8 mouse cellular contexts compared by ENCODE assay signal in genomic region chr10:20148130-20148772, GRCm38 (mm10). TPM values are rescaled to one million over a fixed set of nuclear protein-coding genes. Genes with fewer than 3 reads are reported as not detected.
DNase-seq lines count a peak whose midpoint lies in the region; ATAC-seq lines count a peak whose summit lies in the region.

Map7 (plus strand) TSS chr10:20148471.

- peaks cover 8% of the 10 kb centered on the region; the same call in 1 of the 2 replicates for H3K27me3 ChIP-seq in intestine, embryonic 15.5 days (replicated peaks)
- peaks cover 25% of the 10 kb centered on the region for H3K27me3 ChIP-seq in liver, embryonic 16.5 days (ENCODE audit: control insufficient read depth, insufficient read depth, low read depth, low read length)
- peaks cover 14% of the 10 kb centered on the region for H3K27me3 ChIP-seq in stomach, embryonic 16.5 days (ENCODE audit: control insufficient read depth, insufficient read depth, low read length)

- peak within 1 kb of the TSS; percentile 83 for H3K9ac ChIP-seq in intestine, embryonic 15.5 days
- peak within 1 kb of the TSS; percentile 68 for H3K9ac ChIP-seq in liver, embryonic 16.5 days (ENCODE audit: low read depth, low read length)
- H3K9ac ChIP-seq in stomach, embryonic 16.5 days (ENCODE audit: low read length) = peak within 1 kb of the TSS; percentile 92

- H3K9me3 ChIP-seq in intestine, embryonic 15.5 days = no peaks in the 10 kb centered on the region
- no peaks in the 10 kb centered on the region for H3K9me3 ChIP-seq in liver, embryonic 16.5 days (replicated peaks; ENCODE audit: control insufficient read depth, low read length)
- H3K9me3 ChIP-seq in stomach, embryonic 16.5 days (replicated peaks; ENCODE audit: control insufficient read depth, low read length) = no peaks in the 10 kb centered on the region

- 6% methylated on average over 40 of the region's 51 CpGs for WGBS in intestine, embryonic 15.5 days
- WGBS in liver, embryonic 16.5 days (ENCODE audit: insufficient replicate concordance) = 2% methylated on average over 50 of the region's 51 CpGs
- WGBS in stomach, embryonic 16.5 days = 4% methylated on average over 50 of the region's 51 CpGs

- peak within 1 kb of the TSS; percentile 91 for H3K4me2 ChIP-seq in intestine, embryonic 15.5 days (replicated peaks)
- peak within 1 kb of the TSS; percentile 95 for H3K4me2 ChIP-seq in liver, embryonic 16.5 days (ENCODE audit: low read depth, low read length)
- H3K4me2 ChIP-seq in stomach, embryonic 16.5 days (ENCODE audit: low read depth, low read length) = peak within 1 kb of the TSS; percentile 87

- H3K27ac ChIP-seq in intestine, embryonic 15.5 days = peak within 1 kb of the TSS; percentile 56
- H3K27ac ChIP-seq in liver, embryonic 16.5 days (ENCODE audit: low read length) = peak within 1 kb of the TSS; percentile 45; the same call in 1 of the 2 replicates
- H3K27ac ChIP-seq in stomach, embryonic 16.5 days (ENCODE audit: low read length) = peak within 1 kb of the TSS; percentile 37

- H3K36me3 ChIP-seq in intestine, embryonic 15.5 days = no peaks in the 10 kb centered on the region
- no peaks in the 10 kb centered on the region for H3K36me3 ChIP-seq in liver, embryonic 16.5 days (ENCODE audit: control insufficient read depth, insufficient read depth)
- no peaks in the 10 kb centered on the region for H3K36me3 ChIP-seq in stomach, embryonic 16.5 days (ENCODE audit: control insufficient read depth, insufficient read depth, low read length)

- DNase-seq in layer of hippocampus, adult 11-12 months (ENCODE audit: low spot score) = peak; percentile 24
- no peak for DNase-seq in layer of hippocampus, adult 9-10 months (ENCODE audit: low spot score)
- no peak for DNase-seq in adrenal gland, postnatal 10 days
- peak; percentile 17 to 48 for DNase-seq in frontal cortex, postnatal 10 days (ENCODE audit: low spot score in 2 of 2)
- no peak for DNase-seq in urinary bladder, postnatal 14 days (ENCODE audit: low spot score)

- peak within 1 kb of the TSS; percentile 76 for H3K4me3 ChIP-seq in intestine, embryonic 15.5 days (replicated peaks)
- H3K4me3 ChIP-seq in liver, embryonic 16.5 days (ENCODE audit: low read depth, low read length) = peak within 1 kb of the TSS; percentile 72
- H3K4me3 ChIP-seq in stomach, embryonic 16.5 days (replicated peaks; ENCODE audit: low read length) = peak within 1 kb of the TSS; percentile 78

- ATAC-seq in intestine, embryonic 15.5 days = peak; percentile 57
- peak; percentile 12 for ATAC-seq in liver, embryonic 16.5 days (ENCODE audit: low read depth)
- ATAC-seq in stomach, embryonic 16.5 days (ENCODE audit: insufficient read depth, low FRiP score) = peak; percentile 11; the same call in 1 of the 2 replicates

- H3K4me1 ChIP-seq in intestine, embryonic 15.5 days (replicated peaks) = 0 out of 2 replicates have a peak, but pooled peaks cover 2% of the 10 kb centered on the region
- peaks cover 1% of the 10 kb centered on the region for H3K4me1 ChIP-seq in liver, embryonic 16.5 days (ENCODE audit: control insufficient read depth, low read depth, low read length)
- H3K4me1 ChIP-seq in stomach, embryonic 16.5 days (ENCODE audit: control insufficient read depth, insufficient read depth, low read length) = 0 out of 2 replicates have a peak, but pooled peaks cover 10% of the 10 kb centered on the region

RNA-seq across cellular contexts. Expression of gene Map7, which starts in this region (rescaled TPM):
- total RNA-seq in adrenal gland, postnatal 10 days (2021) = 10 to 100 TPM; 15.9 to 18.7 TPM
- polyA plus RNA-seq in intestine, embryonic 15.5 days (2015; fragmentation: Nextera tagmentation; extraction: Ambion mirVana) = 36.6 and 37.5 TPM in 2 replicates
- polyA plus RNA-seq in liver, embryonic 16.5 days (2015; fragmentation: Nextera tagmentation; extraction: Ambion mirVana) = 4.9 and 5.3 TPM in 2 replicates
- 19.4 and 20.2 TPM in 2 replicates for polyA plus RNA-seq in stomach, embryonic 16.5 days (2015; fragmentation: Nextera tagmentation; extraction: Ambion mirVana)

Comparison
In these comparisons a context has a peak if more than half of its experiments do, and no peak if none do; other contexts are left out.
1. DNase-seq: peak in layer of hippocampus, adult 11-12 months (single experiment) and frontal cortex, postnatal 10 days (2 of 2); none in layer of hippocampus, adult 9-10 months (single experiment), adrenal gland, postnatal 10 days (single experiment) and urinary bladder, postnatal 14 days (single experiment).
2. Peak in every context shown above with its lines, with median percentiles within 50 percentile points of each other: ATAC-seq, H3K27ac ChIP-seq, H3K4me2 ChIP-seq, H3K4me3 ChIP-seq and H3K9ac ChIP-seq.